ENCODE assay signal across 10 mouse cellular contexts in the genomic region with DNA sequence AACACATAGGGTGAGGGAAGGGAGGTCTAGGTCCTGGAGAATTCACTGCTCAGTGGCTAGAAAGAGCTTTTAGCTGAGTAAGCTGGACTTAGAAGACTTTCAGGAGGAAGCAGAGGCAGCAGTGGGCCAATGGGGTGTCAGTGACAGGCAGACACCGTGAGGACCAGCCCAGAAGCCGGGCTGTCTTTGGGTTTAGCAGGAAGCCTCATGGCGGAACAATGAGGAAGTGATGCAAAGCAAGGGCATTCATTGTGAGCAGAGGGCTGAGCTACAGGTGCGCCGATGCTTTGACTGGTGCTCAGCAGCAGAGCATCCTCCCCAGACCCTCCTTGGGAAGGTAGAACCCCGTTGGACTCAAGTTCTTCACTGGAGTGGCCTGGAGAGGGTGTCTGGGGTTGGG. TPM values are rescaled to one million over a fixed set of nuclear protein-coding genes. Genes with fewer than 3 reads are reported as not detected.
DNase-seq lines count a peak whose midpoint lies in the region; ATAC-seq and TF ChIP-seq lines count a peak whose summit lies in the region.
"Had no signal": no experiment of that assay in that cellular context is flagged by ENCODE, and none has a peak within 500 bp of the region (broad histone marks: within the 10 kb centered on the region; RNA-seq: fewer than 3 reads in every experiment).

No protein-coding gene starts in this region.

- peaks cover 29% of the 10 kb centered on the region for H3K36me3 ChIP-seq in liver, postnatal 0 days (replicated peaks; ENCODE audit: insufficient read depth, low read length)

- H3K9ac ChIP-seq in liver, postnatal 0 days (replicated peaks): no peak overlapping the region

- H3K4me1 ChIP-seq in liver, postnatal 0 days (ENCODE audit: insufficient read depth): peaks cover 36% of the 10 kb centered on the region

- peak; percentile 25 for DNase-seq in heart, adult 8-10 months (ENCODE audit: low spot score)
- DNase-seq in heart, postnatal 25 days (ENCODE audit: low spot score): no peak
- DNase-seq in spleen, adult 18-20 months: peak; percentile 54 to 56
- DNase-seq in spleen, adult 12 weeks (ENCODE audit: low spot score): no peak
- DNase-seq in liver, postnatal 0 days: peak; percentile 45
- peak; percentile 16 to 40 for DNase-seq in thymus, postnatal 36 days
- DNase-seq in cerebellum, adult 18-20 months: no peak
- no peak for DNase-seq in testis, postnatal 10 days (ENCODE audit: low spot score)
- DNase-seq: cerebellum, adult 9-10 months; heart, postnatal 36 days had no signal

- H3K4me2 ChIP-seq in liver, postnatal 0 days (ENCODE audit: low read depth, low read length): peak overlapping the region; percentile 42

- TF ChIP-seq EP300 in liver, postnatal 0 days (IDR thresholded peaks at IDR 0.05; ENCODE audit: low read depth): no peak

- WGBS in liver, postnatal 0 days (ENCODE audit: insufficient replicate concordance): 36% methylated on average over 6 of the region's 6 CpGs

- no peak for TF ChIP-seq CTCF in liver, postnatal 0 days (IDR thresholded peaks at IDR 0.05; ENCODE audit: low read depth)

- no peaks in the 10 kb centered on the region for H3K27me3 ChIP-seq in liver, postnatal 0 days (ENCODE audit: insufficient read depth, low read length)

- H3K9me3 ChIP-seq in liver, postnatal 0 days (ENCODE audit: low read length): no peaks in the 10 kb centered on the region

- ATAC-seq in liver, postnatal 0 days: no peak

- H3K27ac ChIP-seq in liver, postnatal 0 days (ENCODE audit: low read depth): peak overlapping the region; percentile 18; the same call in 1 of the 2 replicates

- no peak overlapping the region for H3K4me3 ChIP-seq in liver, postnatal 0 days (ENCODE audit: low read depth, low read length)

- intact Hi-C loops in heart, postnatal 25 days (cut with DNase I): no loop called here

RNA-seq across cellular contexts. Expression of a gene that starts 3.8 kb away (rescaled TPM):
- 10 to 100 TPM; 42.0 to 48.0 (median 44.0) TPM for total RNA-seq in heart, adult 8-10 months (2022)
- 10 to 100 TPM; 43.2 to 44.8 TPM for total RNA-seq in heart, postnatal 25 days (2021)
- polyA plus RNA-seq in liver, postnatal 0 days (2015; fragmentation: Nextera tagmentation; extraction: Ambion mirVana): 7.6 and 8.6 TPM in 2 replicates

Comparison
In these comparisons a context has a peak if more than half of its experiments do, and no peak if none do; other contexts are left out.
1. DNase-seq: peak in heart, adult 8-10 months (single experiment), spleen, adult 18-20 months (2 of 2), liver, postnatal 0 days (single experiment) and thymus, postnatal 36 days (2 of 2); none in heart, postnatal 25 days (single experiment), spleen, adult 12 weeks (single experiment), cerebellum, adult 18-20 months (0 of 2) and testis, postnatal 10 days (single experiment).